Mouse (Mus musculus) olfactory bulb, adult 2 months (tissue): ENCODE results near the gene Kcnq1. TPM values are rescaled to one million over a fixed set of nuclear protein-coding genes. Genes with fewer than 3 reads are reported as not detected.

Source experiments
- H3K27ac ChIP-seq: fragments of 200-500 bp; 2 replicates; pipeline ENCODE4 v1.5.1; 2012; ENCODE audit warnings: low read depth, low read length; ENCODE audit not compliant: insufficient read depth
- H3K4me1 ChIP-seq: fragments of 200-500 bp; 2 replicates; pipeline ENCODE4 v1.6.1; 2012; ENCODE audit warnings: low read length; ENCODE audit not compliant: control insufficient read depth, insufficient read depth
- H3K4me3 ChIP-seq: fragments of 200-500 bp; 2 replicates; pipeline ENCODE4 v1.5.1; 2012; ENCODE audit warnings: mild to moderate bottlenecking, low read depth, low read length, moderate library complexity; ENCODE audit not compliant: insufficient read depth
- CTCF ChIP-seq: fragments of 200-500 bp; IDR thresholded peaks from 2 replicates; pipeline ENCODE4 v1.5.1; 2012; ENCODE audit warnings: low read depth, mild to moderate bottlenecking, low read length, moderate library complexity; ENCODE audit not compliant: insufficient read depth
- POLR2A ChIP-seq: fragments of 200-500 bp; IDR thresholded peaks from 2 replicates; pipeline ENCODE4 v1.6.1; 2012; ENCODE audit warnings: mild to moderate bottlenecking, low read depth, low read length, moderate library complexity; ENCODE audit not compliant: insufficient read depth
- WGBS: fragments of 180-500 bp; shearing (Covaris S2); methylation state at CpG from one replicate; pipeline ENCODE4 v1.1.7; 2018; 5-methylcytosine and 5-hydroxymethylcytosine counted together
- polyA plus RNA-seq: library from polyadenylated mRNA; stranded (reverse); fragments of >200 nt; gene quantifications from 2 replicates; pipeline ENCODE4 v1.2.4, GENCODE M21; 2012; ENCODE audit warnings: low replicate concordance; ENCODE audit not compliant: missing spikeins, insufficient read depth, insufficient read length

Kcnq1 gene
- polyA plus RNA-seq, 1 experiment: not detected

- no peaks in the 10 kb centered on the region for H3K4me1 ChIP-seq
- no peak overlapping the region for H3K4me3 ChIP-seq
- WGBS: 80% methylated on average over 3 of the region's 3 CpGs
- no peak overlapping the region for H3K27ac ChIP-seq
- TF ChIP-seq CTCF (no peak), POLR2A (no peak)
Measured at GRCm38 (mm10) chr7:143119826-143120225, 13.7 kb downstream of the Kcnq1 start.

GRCm38 (mm10) chr7:143122191-143122590 lies 16.0 kb downstream of the Kcnq1 start:
- Histone ChIP-seq H3K4me1 (no peaks in the 10 kb centered on the region), H3K27ac (no peak overlapping the region), H3K4me3 (no peak overlapping the region)
- no peak for TF ChIP-seq CTCF
- TF ChIP-seq POLR2A: no peak
- WGBS: 82% methylated on average over 5 of the region's 5 CpGs

GRCm38 (mm10) chr7:143123876-143124669 lies 17.9 kb downstream of the Kcnq1 start:
- WGBS: 56% methylated on average over 6 of the region's 6 CpGs
- no peaks in the 10 kb centered on the region for H3K4me1 ChIP-seq
- no peak for TF ChIP-seq CTCF
- no peak for TF ChIP-seq POLR2A
- H3K27ac ChIP-seq: no peak overlapping the region
- no peak overlapping the region for H3K4me3 ChIP-seq

- no peaks in the 10 kb centered on the region for H3K4me1 ChIP-seq
- 83% methylated on average over 3 of the region's 3 CpGs for WGBS
- H3K27ac ChIP-seq: no peak overlapping the region
- TF ChIP-seq POLR2A (no peak), CTCF (no peak)
- no peak overlapping the region for H3K4me3 ChIP-seq
Measured at GRCm38 (mm10) chr7:143124902-143125301, 18.7 kb downstream of the Kcnq1 start.

- H3K27ac ChIP-seq: no peak overlapping the region
- no peaks in the 10 kb centered on the region for H3K4me1 ChIP-seq
- no peak for TF ChIP-seq POLR2A
- no peak for TF ChIP-seq CTCF
- 87% methylated on average over 5 of the region's 5 CpGs for whole genome bisulfite sequencing
- H3K4me3 ChIP-seq: no peak overlapping the region
Measured at GRCm38 (mm10) chr7:143132815-143133214, 26.7 kb downstream of the Kcnq1 start.

GRCm38 (mm10) chr7:143136125-143136524 lies 30.0 kb downstream of the Kcnq1 start:
- Histone ChIP-seq H3K4me3 (no peak overlapping the region), H3K27ac (no peak overlapping the region), H3K4me1 (no peaks in the 10 kb centered on the region)
- WGBS: 84% methylated on average over 2 of the region's 2 CpGs
- TF ChIP-seq POLR2A (no peak), CTCF (no peak)

GRCm38 (mm10) chr7:143136561-143136960 lies 30.4 kb downstream of the Kcnq1 start:
- 81% methylated on average over 5 of the region's 5 CpGs for WGBS
- no peak for TF ChIP-seq POLR2A
- no peak for TF ChIP-seq CTCF
- no peak overlapping the region for H3K27ac ChIP-seq
- H3K4me1 ChIP-seq: no peaks in the 10 kb centered on the region
- no peak overlapping the region for H3K4me3 ChIP-seq

- 19% methylated on average over 1 of the region's 1 CpGs for WGBS
- Histone ChIP-seq H3K4me1 (no peaks in the 10 kb centered on the region), H3K27ac (no peak overlapping the region), H3K4me3 (no peak overlapping the region)
- TF ChIP-seq CTCF (no peak), POLR2A (no peak)
Measured at GRCm38 (mm10) chr7:143138789-143139188, 32.6 kb downstream of the Kcnq1 start.

- Histone ChIP-seq H3K27ac (no peak overlapping the region), H3K4me3 (no peak overlapping the region), H3K4me1 (no peaks in the 10 kb centered on the region)
- TF ChIP-seq CTCF: no peak
- no peak for TF ChIP-seq POLR2A
- WGBS: 83% methylated on average over 4 of the region's 4 CpGs
Measured at GRCm38 (mm10) chr7:143139932-143140331, 33.8 kb downstream of the Kcnq1 start.

- Histone ChIP-seq H3K27ac (no peak overlapping the region), H3K4me1 (no peaks in the 10 kb centered on the region), H3K4me3 (no peak overlapping the region)
- WGBS: 90% methylated on average over 2 of the region's 2 CpGs
- no peak for TF ChIP-seq POLR2A
Measured at GRCm38 (mm10) chr7:143142680-143143079, 36.5 kb downstream of the Kcnq1 start.
